Mouse (Mus musculus): ENCODE results near the gene Akap13.

DNA sequence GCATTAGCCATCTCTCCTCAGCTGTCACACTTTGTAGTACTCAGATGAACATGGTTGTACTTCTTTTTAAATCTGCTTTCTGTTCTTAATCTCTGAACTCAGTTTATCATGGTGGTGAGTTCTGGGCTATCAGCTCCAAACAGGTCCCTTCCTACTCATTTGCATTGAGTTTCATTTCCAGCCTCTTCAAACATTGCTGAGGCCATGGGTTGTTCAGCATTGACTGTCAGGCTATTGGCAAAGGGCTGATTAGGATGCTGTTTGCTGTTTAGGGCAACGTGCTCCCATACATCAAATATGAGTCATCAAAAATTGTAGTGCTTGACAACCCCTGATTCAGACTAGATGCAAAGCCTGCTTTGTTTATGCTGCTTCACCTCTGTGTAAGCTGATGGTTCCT, 268.7 kb downstream of the Akap13 start:
- TF ChIP-seq POLR2A (IDR thresholded peaks at IDR 0.05; ENCODE audit: insufficient read depth, low read depth, low read length) (no peak), CTCF (IDR thresholded peaks at IDR 0.05) (no peak)

Measured in heart, adult 2 months (tissue).